Mouse (Mus musculus) spleen, adult 2 months (tissue): Measurements from ENCODE around the gene Fez2. TPM values are rescaled to one million over a fixed set of nuclear protein-coding genes. Genes with fewer than 3 reads are reported as not detected.

Source experiments
- DNase-seq, 2 experiments: peaks; one replicate each; pipeline versions ENCODE4 v3.0.0 to v3.0.0-alpha.2; 2012 to 2021; ENCODE audit warnings: low spot score in 2 of 2, low read depth in 1 of 2
- H3K27ac ChIP-seq: fragments of 200-500 bp; 2 replicates; pipeline ENCODE4 v1.5.1; 2012; ENCODE audit warnings: low read length, inconsistent platforms; ENCODE audit not compliant: insufficient read depth
- H3K27me3 ChIP-seq: fragments of 200-500 bp; 2 replicates; pipeline ENCODE4 v1.6.1; 2012; ENCODE audit warnings: mild to moderate bottlenecking, moderate library complexity, low read length, inconsistent platforms; ENCODE audit not compliant: control insufficient read depth, insufficient read depth
- H3K36me3 ChIP-seq: fragments of 200-500 bp; 2 replicates; pipeline ENCODE4 v1.6.1; 2012; ENCODE audit warnings: mild to moderate bottlenecking, low read length, inconsistent platforms; ENCODE audit not compliant: control insufficient read depth, insufficient read depth
- H3K4me1 ChIP-seq: fragments of 200-500 bp; 2 replicates; pipeline ENCODE4 v1.6.1; 2011; ENCODE audit warnings: inconsistent platforms; ENCODE audit not compliant: control insufficient read depth, insufficient read depth, insufficient read length
- H3K4me3 ChIP-seq: fragments of 200-500 bp; 2 replicates; pipeline ENCODE4 v1.5.1; 2011; ENCODE audit warnings: mild to moderate bottlenecking, inconsistent platforms; ENCODE audit not compliant: insufficient read depth, insufficient read length; ENCODE audit errors: extremely low read depth
- CTCF ChIP-seq: fragments of 200-500 bp; IDR thresholded peaks from 2 replicates; pipeline ENCODE4 v1.5.1; 2011; ENCODE audit warnings: mild to moderate bottlenecking, inconsistent platforms; ENCODE audit not compliant: insufficient read depth, insufficient read length, insufficient replicate concordance; ENCODE audit errors: extremely low read depth
- POLR2A ChIP-seq: fragments of 200-500 bp; IDR thresholded peaks from 2 replicates; pipeline ENCODE4 v1.6.1; 2011; ENCODE audit warnings: low read depth, low read length, inconsistent platforms
- WGBS: fragments of 180-500 bp; shearing (Covaris S2); methylation state at CpG from one replicate; pipeline ENCODE4 v1.1.7; 2018; 5-methylcytosine and 5-hydroxymethylcytosine counted together
- polyA plus RNA-seq: library from polyadenylated mRNA; depleted of rRNA; stranded (reverse); fragments of >200 nt; gene quantifications from 2 replicates; pipeline ENCODE4 v1.2.3, GENCODE M21; 2012

Gene Fez2
- polyA plus RNA-seq, 1 experiment: 12.7 TPM

DNA sequence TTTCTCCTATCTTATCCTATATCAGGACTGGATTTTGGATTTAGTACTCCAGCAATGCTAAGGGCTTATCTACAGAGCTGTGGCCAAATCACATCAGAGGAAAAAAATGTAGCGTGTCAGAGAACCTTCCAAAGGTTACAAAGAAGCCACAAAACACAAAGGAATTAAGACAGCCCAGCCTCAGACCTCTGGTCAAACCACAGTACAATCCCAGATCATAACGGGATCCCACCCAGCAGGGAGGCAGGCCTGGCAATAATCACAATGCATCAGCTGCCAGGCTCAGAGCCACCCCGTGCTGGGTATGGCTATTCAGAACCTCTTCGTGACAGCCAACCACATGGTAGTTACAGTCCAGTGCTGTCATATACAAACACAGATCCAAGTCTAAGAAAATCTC is 16.2 kb downstream of the Fez2 start:
- H3K27me3 ChIP-seq: no peaks in the 10 kb centered on the region
- DNase-seq: no peak
- peaks cover 16% of the 10 kb centered on the region for H3K36me3 ChIP-seq
- WGBS: 80% methylated on average over 4 of the region's 4 CpGs
- no peak for TF ChIP-seq CTCF
- peaks cover 3% of the 10 kb centered on the region; the same call in 1 of the 2 replicates for H3K4me1 ChIP-seq
- H3K27ac ChIP-seq: no peak overlapping the region
- no peak overlapping the region for H3K4me3 ChIP-seq

- peaks cover 3% of the 10 kb centered on the region; the same call in 1 of the 2 replicates for H3K4me1 ChIP-seq
- DNase-seq: no peak
- 86% methylated on average over 6 of the region's 6 CpGs for WGBS
- H3K4me3 ChIP-seq: no peak overlapping the region
- TF ChIP-seq POLR2A: no peak
- TF ChIP-seq CTCF: no peak
- peaks cover 16% of the 10 kb centered on the region for H3K36me3 ChIP-seq
- no peak overlapping the region; the same call in 1 of the 2 replicates for H3K27ac ChIP-seq
- no peaks in the 10 kb centered on the region for H3K27me3 ChIP-seq
Measured at GRCm38 (mm10) chr17:78401311-78401710, 16.6 kb downstream of the Fez2 start.

- Histone ChIP-seq H3K27ac (peak overlapping the region; percentile 80), H3K36me3 (peaks cover 16% of the 10 kb centered on the region), H3K27me3 (no peaks in the 10 kb centered on the region), H3K4me1 (peaks cover 3% of the 10 kb centered on the region; the same call in 1 of the 2 replicates), H3K4me3 (peak overlapping the region; percentile 16; the same call in 1 of the 2 replicates)
- TF ChIP-seq POLR2A: no peak
- no peak for TF ChIP-seq CTCF
- peak in 1 of 2 experiments; percentile 29 for DNase-seq
- 49% methylated on average over 12 of the region's 12 CpGs for WGBS
Measured at GRCm38 (mm10) chr17:78400130-78400840, 17.7 kb downstream of the Fez2 start.

- 88% methylated on average over 9 of the region's 9 CpGs for WGBS
- no peaks in the 10 kb centered on the region for H3K4me1 ChIP-seq
- no peaks in the 10 kb centered on the region for H3K27me3 ChIP-seq
- no peak overlapping the region for H3K27ac ChIP-seq
- TF ChIP-seq POLR2A (no peak), CTCF (no peak)
- H3K36me3 ChIP-seq: peaks cover 5% of the 10 kb centered on the region
- H3K4me3 ChIP-seq: no peak overlapping the region
- DNase-seq: no peak
Measured at GRCm38 (mm10) chr17:78392401-78393087, 25.4 kb downstream of the Fez2 start.

DNA sequence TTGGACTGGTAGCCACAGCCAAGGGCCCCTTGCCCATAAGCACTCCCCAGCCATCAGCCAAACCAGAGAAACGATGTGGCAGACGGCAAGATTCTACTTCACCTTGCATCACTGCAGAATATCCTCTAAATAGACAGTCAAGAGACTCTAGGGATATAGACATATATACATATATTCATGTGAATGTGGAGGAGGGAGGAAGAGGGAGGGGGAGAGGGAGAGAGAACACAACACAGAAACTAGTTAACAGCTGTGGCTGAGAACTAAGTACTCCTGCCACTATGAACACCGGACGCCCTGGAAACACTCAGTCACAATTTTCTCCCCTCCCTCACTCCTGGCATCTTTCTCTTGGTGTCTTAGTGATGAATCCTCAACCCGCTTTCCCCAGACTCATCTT is 28.4 kb downstream of the Fez2 start:
- no peak for DNase-seq
- no peaks in the 10 kb centered on the region for H3K27me3 ChIP-seq
- H3K4me3 ChIP-seq: no peak overlapping the region
- no peak for TF ChIP-seq POLR2A
- no peak for TF ChIP-seq CTCF
- peaks cover 7% of the 10 kb centered on the region for H3K36me3 ChIP-seq
- WGBS: 95% methylated on average over 5 of the region's 5 CpGs
- no peaks in the 10 kb centered on the region for H3K4me1 ChIP-seq
- no peak overlapping the region for H3K27ac ChIP-seq

DNA sequence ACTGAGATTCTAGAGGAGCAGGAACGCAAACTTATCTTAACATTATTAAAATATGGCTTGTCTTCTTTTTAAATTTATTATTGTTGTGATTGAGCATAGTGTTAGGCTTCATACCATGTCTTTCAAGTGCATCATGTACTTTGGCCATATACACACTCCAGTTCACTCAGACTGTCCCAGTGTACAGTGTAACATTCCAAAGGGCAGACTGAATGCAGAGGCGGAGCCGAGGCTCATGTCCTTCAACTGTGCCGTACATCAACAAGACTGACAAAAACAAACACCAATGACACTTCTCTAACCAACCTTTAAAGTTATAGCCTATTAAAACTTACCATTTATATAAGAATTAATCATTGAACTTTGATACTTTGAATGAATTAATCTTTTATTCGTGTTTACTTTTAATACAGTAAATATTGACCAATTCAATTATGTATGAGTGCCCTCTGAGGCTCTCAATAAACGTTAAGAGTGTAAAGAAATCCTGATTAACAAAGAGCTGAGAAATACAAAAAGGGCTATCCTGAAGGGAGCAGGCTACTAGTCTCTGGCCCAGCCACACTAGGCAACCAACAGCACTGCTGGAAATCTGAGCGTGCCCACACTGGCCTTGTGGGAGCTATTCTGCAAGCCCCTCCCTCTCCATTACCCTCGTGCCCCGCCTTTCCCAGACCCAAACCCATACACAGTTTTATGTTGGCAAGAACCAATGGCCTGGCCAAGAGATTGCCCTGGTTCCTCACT is 29.7 kb downstream of the Fez2 start:
- H3K36me3 ChIP-seq: peaks cover 8% of the 10 kb centered on the region
- DNase-seq: no peak

More for the DNA sequence above, 29.7 kb downstream of the Fez2 start:
- 93% methylated on average over 9 of the region's 9 CpGs for WGBS
- H3K4me3 ChIP-seq: no peak overlapping the region
- H3K27me3 ChIP-seq: no peaks in the 10 kb centered on the region
- H3K4me1 ChIP-seq: no peaks in the 10 kb centered on the region
- no peak overlapping the region for H3K27ac ChIP-seq
- TF ChIP-seq POLR2A (no peak), CTCF (no peak)
